Mouse (Mus musculus): ENCODE results near the gene AL731706.1.
"Not testable (repeated sequence)": the region's sequence is repeated elsewhere in the genome, so short reads cannot be mapped to it uniquely, and the experiment has no call there.

AL731706.1 gene

DNA sequence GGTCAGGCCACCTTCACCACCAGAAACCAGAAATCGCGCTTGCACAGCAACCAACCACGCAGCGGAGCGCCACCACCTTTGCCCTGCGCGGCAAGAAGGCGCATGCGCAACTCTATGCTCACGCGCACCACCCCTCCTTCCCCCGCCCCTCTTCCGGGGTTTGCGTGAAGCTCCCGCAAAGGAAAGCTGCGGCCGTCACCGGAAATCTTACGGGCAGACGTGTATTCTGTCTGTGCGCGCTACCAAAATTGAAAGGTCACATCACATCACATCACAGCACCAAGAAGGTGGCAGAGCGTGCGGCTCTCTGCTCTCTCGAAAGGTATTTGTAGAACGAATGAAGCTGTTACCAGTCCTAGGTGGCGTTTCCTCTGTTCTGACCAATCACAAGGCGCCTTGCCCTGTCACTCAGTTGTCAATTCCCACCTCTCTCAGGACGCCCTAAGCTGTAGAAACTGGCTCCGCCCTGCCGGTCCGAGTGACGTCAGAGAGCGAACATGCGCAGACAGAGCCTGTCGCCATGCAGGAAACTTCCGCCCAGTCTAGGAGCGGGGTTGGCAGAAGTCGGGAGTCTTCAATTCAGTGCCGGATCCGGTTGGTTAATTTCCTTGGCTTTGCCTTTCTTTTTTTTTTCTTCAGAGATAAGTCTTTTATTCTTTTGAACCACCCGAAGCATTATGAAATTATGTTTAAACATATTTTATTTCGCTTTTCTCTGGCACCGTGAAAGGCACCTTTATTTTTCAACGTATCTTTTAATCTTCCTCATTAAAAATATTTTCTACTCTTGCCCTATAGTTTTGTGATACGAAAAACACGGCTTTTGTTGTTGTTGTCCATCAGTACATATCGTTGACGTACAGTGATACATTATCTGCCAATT is at the start of gene AL731706.1, which contains the start of the genes Slx4ip and Mkks:
AL731706.1 (minus strand) TSS at position 322 of the 883 bp plus-strand sequence.
Slx4ip (plus strand) TSS at position 151 of the 883 bp plus-strand sequence.
Mkks (minus strand) TSS at position 322 of the 883 bp plus-strand sequence.
- peak; percentile 99 for DNase-seq (ENCODE audit: low spot score)

DNA sequence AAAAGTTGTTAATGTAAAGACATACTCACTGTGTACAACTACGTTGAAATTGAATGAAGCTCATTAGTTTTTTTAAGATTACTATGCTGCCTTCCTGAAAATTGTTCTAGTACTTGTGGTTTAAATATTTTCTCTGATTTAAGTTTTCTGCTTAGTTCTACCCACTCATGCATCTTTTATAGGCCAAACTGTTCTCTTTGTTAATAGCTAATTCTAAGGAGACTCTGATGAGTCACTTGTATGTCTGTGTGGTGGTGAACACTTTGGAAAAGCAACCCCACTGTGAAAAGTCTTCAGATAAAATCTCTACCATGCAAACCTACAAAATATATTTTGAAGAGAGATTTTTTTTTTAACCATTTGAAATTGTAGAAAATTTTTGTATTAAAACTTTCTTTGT is 47.1 kb upstream of the AL731706.1 start:
- no peak for DNase-seq (ENCODE audit: low spot score)

DNA sequence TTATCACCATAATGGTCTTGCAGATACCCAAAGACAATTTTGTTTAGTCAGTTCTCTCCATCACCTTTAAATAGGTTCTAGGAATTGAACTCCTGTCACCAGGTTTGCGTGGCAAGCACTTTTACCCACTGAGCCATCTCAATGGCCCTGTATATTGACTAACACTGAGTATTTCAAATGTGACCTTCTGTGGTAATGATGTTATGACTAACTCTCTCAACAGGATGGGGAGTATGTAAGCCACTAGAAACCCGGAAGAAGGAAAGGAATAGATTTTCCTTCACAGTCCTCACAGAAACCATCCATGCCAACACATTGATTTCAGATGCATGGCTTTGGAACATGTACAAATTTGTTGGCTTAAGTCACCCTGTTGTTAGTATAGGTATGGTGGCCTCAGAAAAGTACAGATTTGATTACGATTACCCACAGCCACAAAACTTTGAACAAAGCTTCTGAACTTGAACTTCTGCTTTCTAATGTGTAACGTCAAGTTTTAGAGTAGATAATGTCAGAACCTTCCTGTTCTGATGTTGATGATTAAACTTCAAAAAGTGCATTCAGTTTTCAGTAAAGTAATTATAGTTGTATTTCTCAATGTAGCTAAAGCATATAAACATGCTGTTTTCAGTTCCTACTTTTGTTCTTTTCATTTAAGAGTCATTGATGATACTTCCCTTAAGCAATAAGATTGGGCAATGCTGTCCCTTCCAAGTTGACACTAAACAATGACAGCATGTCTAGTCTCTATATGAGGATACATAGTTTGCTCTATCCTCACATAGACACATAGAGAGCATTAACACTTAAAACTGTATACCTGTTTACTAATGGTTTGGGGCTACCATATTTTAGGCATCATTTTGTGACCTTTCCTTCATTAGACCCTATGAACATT is 45.5 kb upstream of the AL731706.1 start:
- DNase-seq (ENCODE audit: low spot score), result no peak

- DNase-seq (ENCODE audit: low spot score), result peak; percentile 48
Measured at GRCm38 (mm10) chr2:136921003-136921408, 29.8 kb upstream of the AL731706.1 start.

GRCm38 (mm10) chr2:136920257-136920993 is 29.2 kb upstream of the AL731706.1 start:
- DNase-seq (ENCODE audit: low spot score), result no peak

- DNase-seq (ENCODE audit: low spot score), result no peak
Measured at GRCm38 (mm10) chr2:136919433-136919832, 28.2 kb upstream of the AL731706.1 start.

GRCm38 (mm10) chr2:136914334-136914902 is 23.2 kb upstream of the AL731706.1 start:
- no peak for DNase-seq (ENCODE audit: low spot score)

GRCm38 (mm10) chr2:136913021-136913420 is 21.8 kb upstream of the AL731706.1 start:
- no peak for DNase-seq (ENCODE audit: low spot score)

DNA sequence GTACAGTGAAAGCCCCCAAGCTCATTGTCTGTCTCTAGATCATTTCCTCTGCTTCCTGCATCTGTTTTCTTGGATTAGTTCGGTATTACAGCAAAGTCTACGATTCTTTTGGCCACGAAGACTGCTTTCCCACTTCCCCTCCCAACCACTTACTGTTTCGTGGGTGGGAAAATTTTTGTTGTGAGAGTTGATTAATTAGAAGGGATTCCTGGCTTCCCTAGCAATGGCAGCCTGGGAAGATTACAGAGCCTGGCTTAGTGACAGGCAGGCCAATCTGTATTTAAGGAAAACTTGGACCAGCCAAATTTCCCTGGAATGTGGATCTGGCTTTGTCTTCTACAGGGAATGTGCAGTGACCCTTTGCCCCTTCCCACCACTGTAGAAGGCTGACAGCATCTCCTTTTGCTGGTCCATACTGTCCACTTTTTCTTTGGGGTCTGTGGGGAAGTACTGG is 20.8 kb upstream of the AL731706.1 start:
- DNase-seq (ENCODE audit: low spot score), result no peak

GRCm38 (mm10) chr2:136909298-136909697 is 18.1 kb upstream of the AL731706.1 start:
- no peak for DNase-seq (ENCODE audit: low spot score)

- DNase-seq (ENCODE audit: low spot score), result no peak
Measured at GRCm38 (mm10) chr2:136908596-136908995, 17.4 kb upstream of the AL731706.1 start.

- no peak for DNase-seq (ENCODE audit: low spot score)
Measured at GRCm38 (mm10) chr2:136896131-136896530, 4.9 kb upstream of the AL731706.1 start.

DNA sequence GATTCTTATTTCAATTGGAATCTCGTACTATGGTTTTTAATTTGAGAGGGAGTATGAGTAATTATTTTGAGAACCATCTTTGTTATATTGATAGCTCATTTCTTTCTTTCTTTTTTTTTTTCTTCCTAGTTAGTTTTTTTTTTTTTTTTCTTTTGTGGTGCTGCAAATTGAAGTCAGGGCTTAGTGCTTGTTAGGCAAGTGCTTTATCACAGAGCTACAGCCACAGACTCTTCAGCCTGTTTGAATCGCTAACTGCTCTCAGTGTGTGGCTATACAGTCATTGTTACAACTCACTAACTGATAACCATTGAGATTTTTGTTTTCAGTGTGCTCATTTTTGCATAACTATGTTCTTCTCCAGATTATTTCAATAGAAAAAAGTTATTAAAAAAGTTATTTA is 3.3 kb upstream of the AL731706.1 start:
- DNase-seq (ENCODE audit: low spot score), result no peak

DNA sequence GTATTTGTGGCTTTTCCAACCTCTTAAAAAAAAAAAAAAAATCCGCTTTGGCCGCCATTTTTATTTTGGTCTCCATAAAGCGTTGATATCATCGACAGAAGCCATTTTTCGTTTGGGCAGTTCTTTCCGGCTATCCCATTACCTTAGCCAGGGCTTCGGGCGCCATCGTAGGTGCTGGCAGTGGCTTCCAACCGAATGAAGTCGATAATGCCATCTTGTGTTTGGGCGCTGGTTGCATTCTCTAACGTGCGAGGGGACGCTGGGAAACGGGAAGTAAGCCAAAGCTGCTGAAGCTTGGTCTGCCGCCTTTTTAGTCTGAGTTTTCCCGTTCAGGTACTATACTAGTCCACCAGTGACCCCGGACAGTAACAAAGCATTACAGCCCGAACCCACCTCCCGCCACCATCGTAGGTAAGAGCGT is 772 bp upstream of the AL731706.1 start:
- peak; percentile 99 for DNase-seq (ENCODE audit: low spot score)

DNA sequence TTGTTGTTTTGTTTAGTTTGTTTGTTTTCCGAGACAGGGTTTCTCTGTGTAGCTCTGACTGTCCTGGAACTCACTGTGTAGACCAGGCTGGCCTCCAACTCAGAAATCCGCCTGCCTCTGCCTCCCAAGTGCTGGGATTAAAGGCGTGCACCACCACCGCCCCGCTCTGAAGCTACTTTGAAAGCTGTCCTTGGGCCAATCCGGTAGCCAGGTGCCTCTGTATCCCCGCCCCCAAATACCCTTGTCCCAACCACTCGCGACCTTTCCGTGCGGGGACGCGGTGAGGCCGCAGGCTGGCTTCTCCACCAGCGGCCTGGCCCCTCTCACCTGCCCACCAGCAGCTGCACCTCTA is 497 bp downstream of the AL731706.1 start:
- DNase-seq (ENCODE audit: low spot score), result not testable (repeated sequence)

- DNase-seq (ENCODE audit: low spot score), result peak; percentile 50
Measured at GRCm38 (mm10) chr2:136886846-136887245, 4.3 kb downstream of the AL731706.1 start.

DNA sequence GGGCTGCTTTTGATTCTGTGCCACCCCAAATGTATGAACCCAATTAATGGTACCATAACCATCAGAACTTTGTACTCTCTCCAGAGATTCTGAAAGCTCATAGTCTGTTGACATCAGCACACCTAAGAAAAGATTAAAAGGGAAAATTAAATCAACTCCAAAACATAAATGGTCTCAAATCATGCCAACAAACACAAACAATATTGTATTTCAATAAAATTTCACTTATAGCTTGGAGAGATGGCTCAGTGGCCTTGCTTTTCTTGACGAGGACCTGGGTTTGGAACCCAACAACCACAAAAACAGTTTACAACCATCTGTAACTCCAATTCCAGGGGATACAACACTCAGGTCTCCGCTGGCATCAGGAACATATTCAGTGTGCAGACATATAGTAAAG is 5.6 kb downstream of the AL731706.1 start, which contains the start of gene AL731706.2:
AL731706.2 (minus strand) TSS at position 101 of the 400 bp plus-strand sequence.
- no peak for DNase-seq (ENCODE audit: low spot score)

DNA sequence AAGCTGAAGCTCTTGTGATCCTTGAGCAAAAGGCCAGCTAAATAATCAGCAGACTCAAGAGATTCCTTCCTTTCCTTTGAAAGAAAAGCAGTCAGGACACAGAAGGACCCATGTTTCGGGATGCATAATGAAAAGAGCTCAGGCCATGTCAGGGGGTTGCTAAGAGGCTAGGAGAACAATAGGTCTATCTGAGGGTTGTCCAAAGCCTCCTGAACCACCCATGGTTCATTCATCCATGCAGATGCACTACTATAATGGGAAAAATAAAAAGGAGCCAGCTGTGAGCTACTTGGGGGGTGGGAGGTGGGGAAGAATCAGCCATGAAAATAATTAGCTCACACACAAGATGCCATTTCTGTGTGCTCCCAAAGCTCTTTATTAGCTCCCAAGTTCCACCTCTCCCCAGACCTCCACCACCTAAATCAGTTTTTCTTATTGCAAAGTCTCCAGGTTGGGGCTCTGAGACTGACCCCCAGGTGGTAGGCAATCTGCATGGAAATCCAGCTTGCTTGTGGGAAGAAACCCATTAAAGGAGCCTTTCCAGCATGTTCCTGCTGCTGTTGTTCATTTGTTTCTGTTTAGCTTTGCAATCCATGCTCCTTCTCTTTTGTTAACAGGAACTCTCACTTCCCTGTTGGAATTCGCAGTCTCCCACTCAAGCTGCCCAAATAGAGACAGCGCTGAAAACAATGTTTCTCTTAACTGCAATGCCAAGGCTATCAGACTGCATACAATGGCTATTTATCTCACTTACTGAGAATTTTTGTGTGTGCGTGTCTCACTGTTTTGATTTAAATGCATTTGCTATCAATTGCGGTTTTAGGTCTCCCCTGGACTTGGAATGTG is 36.4 kb downstream of the AL731706.1 start:
- no peak for DNase-seq (ENCODE audit: low spot score)

DNA sequence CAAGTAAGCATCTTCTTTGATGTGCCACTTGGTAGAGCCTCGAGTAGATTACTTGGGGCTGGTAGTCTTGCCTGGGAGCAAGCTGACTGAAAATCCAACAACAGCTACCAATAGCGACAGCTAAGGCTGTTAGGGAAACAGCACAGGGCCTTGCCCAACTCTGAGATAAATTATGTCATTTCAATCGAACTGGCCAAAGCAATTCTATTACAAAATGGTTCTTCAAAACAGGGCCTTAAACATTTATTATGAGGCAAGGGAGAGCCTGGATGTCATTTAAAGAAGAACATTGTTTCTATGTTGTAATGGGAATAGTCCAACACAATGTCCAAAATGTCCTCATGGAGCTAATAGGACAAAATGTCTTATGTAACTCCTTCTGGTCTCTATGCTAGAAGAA is 40.8 kb downstream of the AL731706.1 start:
- DNase-seq (ENCODE audit: low spot score), result no peak

- no peak for DNase-seq (ENCODE audit: low spot score)
Measured at GRCm38 (mm10) chr2:136837994-136838393, 53.2 kb downstream of the AL731706.1 start.

Measured in layer of hippocampus, adult 11-12 months (tissue).